Mouse (Mus musculus) cerebellum, postnatal 14 days (tissue): Measurements from ENCODE around the gene Nol12.

Source experiments
- DNase-seq, 2 experiments: peaks; one replicate each; pipeline ENCODE4 v3.0.0; 2021; ENCODE audit warnings: mixed read lengths in 2 of 2

Nol12 gene

DNA sequence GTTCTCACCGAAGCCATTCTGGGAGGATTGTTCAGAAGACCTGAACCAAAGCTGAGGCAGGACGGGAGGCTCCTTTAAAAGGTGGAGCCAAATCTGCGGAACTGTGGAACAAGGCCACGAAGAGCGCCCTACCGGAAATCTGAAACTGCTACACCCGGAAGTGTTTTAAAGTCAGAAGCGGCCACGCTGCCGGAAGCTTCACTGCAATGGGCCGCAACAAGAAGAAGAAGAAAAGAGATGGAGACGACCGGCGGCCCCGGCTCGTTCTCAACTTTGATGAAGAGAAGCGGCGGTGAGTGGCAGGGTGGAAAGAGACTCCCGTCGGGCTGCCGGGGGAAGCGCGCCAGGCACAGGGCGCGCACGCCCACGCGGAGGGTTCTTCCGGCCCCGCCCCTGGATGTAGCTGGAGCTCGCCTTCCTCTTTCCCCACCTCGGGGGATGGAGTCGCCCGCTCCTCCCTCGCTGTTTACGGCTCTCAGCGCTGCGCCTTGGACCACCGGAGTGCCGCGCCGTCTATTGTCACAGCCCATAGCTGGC is at the start of gene Nol12:
Gene Nol12, plus strand, starts transcription at position 150 of the 537 bp plus-strand sequence.
- peak; percentile 90 to 94 for DNase-seq

DNA sequence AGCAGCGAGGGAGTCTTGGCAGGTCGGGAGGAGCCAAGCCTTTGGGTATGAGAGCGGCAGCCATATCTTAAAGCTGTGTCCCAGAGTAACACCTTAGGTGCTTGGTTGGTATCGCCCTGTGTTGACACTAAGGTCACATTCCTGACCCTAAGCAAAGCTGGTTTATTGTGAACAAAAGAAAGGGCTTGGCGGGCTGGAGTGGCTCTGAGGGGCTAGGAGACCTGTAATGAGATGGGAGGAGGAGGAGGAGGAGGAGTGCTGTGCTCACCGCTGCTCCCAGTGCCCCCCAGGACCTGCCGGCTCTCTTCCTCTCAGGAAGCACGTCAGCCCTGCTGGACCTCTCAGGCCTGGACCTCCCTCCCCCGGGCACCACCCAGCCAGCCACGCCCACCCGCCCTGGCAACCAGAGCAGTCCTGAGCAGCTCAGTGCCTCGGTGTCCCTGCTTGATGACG is 45.3 kb upstream of the Nol12 start:
- no peak for DNase-seq

DNA sequence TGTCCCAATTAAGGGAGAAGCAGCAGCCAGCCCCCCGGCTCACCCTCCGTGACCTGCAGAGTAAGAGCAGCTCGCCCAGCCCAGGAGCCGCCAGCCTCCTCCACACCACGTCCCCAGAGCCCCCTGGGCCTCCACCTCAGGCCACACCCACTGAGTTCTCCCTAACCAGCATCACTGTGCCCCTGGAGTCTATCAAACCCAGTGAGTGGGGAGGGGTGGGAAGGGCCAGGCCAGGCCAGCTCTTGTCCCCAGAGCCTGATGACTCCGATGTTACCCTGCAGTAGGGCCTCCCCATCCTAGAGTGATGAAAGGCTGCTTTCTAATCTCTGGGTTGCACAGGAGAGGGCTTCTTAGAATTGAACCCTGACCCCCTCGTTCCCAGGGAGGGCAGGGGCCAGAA is 42.3 kb upstream of the Nol12 start:
- DNase-seq: no peak

DNA sequence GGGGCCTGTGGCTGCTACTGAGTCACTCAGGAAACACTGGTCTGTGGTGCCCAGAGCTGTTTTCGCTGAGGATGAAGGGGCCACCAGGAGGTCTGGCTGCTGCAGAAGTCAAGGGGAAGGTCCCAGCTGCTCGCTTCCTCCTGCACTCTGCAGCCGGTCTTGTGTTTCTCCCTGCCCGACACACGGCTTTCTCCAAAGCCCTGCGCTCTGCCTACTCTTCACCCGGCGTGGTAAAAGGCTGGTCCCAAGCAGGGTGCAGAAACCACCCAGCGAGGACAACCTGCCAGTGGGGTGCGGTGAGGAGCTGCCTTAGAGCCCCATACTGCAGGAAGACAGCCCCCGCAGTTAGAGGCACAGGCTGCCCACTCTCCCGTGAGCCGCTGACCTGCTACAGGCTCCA is 40.0 kb upstream of the Nol12 start:
- no peak for DNase-seq

DNA sequence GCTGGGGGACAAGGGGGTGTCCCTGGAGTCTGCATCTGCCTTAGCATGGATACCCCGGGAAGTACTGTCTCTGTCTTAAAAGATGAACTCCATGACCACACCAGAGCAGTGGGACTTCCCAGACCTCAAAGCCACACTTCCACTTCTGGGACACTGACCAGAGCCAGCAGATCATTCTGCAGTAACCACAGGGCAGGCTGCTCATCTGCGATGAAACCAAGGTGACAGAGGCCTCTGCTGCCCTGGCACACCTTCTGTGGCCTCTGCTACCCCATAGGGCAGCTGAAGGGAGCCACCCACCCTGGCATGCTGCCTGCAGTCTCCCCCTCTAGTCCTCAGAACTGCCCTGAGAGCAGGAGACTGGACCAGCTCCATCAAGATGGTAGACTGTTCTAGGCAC is 39.0 kb upstream of the Nol12 start:
- peak in 1 of 2 experiments; percentile 46 for DNase-seq

DNA sequence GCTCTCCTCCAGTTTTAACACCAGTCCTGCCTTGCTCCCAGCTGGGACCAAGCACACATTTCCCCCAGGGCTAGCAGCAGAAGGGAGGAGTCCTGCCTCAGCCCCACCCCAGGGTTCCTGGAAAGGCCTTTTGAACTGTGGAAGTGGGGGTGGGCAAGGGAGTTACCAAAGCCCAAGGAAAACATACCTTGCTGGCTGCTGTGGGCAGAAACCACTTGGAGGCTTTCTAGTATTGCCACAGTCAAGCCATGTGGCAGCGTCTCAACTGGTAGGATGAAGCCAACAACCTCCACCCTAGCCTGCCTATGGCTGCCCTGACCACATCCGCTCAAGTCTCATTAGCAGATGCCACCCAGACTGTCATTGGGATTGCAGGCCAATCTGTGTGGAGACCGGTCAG is 38.6 kb upstream of the Nol12 start:
- no peak for DNase-seq

DNA sequence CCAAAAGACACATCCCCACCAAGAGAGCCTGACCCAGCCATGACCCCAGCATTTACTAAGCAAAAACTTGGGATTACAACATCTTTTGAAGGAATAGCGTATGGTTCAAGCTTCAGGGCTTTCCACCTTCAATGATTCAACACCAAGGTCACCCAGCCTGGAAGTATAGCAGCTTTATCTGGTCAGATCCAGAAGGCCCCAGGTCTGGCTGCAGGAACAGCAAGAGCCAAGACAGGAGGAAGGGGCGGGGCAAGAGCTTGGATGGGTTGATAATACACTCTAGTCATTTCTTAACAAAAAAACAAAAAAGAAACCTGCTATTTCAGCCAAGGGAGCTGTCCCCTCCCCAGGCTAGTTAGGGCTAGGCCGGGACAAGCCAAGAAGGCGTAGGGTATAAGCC is 37.2 kb upstream of the Nol12 start:
- no peak for DNase-seq

DNA sequence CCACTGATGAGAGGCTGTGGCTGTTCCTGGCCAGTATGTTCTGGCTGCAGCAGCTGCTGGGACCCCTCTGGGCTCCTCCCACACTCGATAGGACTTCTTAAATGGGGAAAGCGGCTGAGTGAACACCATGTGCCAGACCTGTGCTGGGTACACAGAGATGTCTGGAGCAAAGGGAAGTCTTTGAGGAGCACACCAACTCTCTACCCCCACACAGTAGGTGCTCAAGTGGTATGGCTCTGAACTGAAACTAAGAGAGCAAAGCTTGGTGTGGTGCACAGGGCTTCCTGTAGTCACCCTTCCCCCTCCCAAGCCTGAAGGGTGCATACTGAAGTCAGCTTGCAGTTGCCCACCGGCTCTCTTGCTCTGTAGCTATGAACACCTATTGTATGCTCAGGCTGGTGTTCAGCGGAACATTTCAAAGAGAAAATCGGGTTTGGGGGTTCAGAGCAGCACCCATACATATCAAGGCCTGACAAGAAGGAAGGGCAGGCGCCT is 36.2 kb upstream of the Nol12 start:
- DNase-seq: no peak

DNA sequence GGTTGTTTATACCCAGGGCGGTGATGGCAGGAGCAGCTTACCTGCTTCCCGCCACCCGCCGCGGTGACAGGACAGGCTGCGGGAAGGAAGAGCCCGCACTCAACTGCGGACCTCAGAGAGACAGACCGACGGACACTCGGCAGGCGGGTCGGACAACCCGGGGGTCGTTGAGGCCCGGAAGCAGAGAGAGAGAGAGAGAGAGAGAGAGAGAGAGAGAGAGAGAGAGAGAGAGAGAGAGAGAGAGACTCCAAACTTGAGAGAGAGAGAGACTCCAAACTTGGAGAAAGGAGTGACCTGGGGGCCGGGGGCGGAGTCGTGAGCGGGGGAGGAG is 35.4 kb upstream of the Nol12 start, which contains the start of gene Gm49510:
Gene Gm49510, plus strand, starts transcription at position 259 of the 331 bp plus-strand sequence.
- DNase-seq: no peak

DNA sequence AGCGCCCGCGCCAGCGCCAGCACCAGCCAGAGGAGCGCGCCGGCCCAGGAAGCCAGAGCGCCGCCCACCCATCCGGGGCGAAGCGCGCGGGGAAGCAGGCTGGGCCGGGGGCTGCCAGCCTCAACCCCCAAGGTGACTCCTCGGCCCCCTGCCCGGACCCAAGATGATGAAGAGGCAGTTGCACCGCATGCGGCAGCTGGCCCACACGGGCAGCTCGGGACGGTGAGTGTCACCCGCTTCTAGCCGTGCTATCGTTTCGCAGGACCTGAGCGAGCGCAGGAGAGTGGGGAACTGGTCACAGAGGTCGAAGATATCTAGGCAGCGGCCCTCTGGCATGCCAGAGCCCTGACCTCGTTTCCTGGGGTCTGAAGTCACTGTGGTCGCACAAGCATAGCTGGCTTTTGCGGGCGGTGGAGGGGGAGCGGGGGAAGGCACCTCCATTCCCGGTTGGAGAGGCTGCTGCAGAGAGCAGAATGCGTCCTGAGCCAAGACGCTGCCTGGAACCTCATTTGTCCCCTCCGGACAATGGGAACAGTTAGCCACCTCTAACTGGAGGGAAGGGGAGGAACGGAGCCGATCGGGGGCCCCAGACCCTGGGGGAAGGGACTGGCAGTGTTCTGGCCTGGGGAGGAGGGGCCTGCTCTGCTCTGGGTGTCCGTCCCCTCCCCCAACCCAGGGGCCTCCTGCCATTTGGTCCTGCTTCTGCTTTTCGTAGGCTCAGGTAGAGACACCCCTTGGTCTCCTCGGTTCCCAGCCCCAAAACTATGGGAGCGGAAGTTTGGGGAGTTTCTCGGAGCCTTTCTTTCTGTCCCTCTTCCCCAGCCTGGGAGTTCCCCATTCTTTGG is 34.8 kb upstream of the Nol12 start, which contains the start of gene Sh3bp1:
Gene Sh3bp1, plus strand, starts transcription at position 29 of the 845 bp plus-strand sequence.
- DNase-seq: peak; percentile 48 to 53

DNA sequence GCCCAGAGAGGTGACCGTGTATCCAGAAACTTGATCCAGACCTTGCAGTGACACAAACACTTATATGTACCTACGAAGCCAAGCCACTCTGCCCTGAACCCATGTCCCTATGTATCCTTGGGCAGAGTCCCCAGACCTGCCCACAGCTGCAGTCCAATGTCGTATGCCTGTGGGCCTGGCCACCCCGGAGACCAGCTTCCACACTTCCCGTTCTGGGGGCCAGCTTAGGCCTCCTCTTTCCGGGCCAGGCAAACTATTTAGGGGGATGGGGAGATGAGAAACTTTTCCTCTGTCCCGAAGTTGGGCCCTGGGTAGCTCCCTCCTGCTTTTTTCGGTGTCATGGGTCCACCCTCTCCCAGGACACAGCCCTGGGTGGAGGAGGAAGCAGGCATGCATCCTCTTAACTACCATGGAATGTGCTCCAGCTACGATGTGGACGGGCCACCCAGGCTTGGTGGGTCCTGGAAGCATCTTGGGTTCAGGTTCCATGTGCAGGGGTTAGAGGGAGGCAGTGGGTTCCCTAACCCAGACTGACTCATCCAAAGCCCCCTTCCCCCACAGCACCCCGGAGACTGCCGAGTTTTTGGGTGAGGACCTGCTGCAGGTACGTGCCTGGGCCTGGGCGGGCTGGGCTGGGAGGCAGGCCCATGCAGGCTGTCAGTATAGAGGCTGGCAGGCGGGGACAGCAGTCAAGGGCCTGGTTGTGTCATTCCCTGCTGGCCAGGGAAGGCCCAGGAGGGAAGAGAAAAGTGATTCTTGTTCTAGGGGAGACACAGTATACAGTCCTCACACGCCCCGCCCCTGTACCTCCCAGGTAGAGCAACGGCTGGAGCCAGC is 33.9 kb upstream of the Nol12 start:
- no peak for DNase-seq

DNA sequence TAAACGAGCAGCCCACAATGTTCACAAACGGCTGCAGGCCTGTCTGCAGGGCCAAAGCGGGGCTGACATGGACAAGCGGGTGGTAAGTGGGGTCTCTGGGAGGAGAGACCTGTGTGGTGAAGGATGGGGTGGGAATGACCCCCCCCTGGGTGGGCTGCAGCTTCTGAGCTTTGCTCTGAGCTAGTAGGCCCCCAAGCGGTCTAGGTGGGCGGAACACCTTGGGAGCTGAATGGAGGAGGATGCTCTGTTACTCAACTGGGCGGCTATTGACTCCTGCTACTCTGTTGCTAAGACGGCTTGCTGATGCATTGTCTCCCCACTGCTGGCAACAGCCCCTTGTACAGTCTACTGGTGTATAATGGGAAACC is 33.3 kb upstream of the Nol12 start:
- no peak for DNase-seq

DNA sequence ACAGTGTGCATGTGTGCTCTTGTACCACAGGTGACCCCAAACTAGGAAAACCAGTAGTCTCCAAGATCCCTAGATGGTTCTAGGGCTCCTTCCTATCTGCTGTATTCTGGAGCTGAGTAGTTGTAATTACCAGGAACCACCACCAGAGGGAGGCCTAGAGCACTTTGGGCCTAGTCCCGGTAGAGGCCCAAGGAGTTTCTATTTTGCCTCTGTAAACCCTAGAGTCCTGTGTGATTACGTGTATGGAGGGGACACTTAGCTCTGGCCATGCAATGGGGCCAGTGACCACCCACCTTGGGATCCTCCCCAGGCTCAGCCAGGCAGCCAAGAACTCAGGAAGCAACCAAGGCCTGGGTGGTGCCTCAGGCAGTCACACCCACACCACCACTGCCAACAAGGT is 31.5 kb upstream of the Nol12 start:
- peak; percentile 93 to 95 for DNase-seq

DNA sequence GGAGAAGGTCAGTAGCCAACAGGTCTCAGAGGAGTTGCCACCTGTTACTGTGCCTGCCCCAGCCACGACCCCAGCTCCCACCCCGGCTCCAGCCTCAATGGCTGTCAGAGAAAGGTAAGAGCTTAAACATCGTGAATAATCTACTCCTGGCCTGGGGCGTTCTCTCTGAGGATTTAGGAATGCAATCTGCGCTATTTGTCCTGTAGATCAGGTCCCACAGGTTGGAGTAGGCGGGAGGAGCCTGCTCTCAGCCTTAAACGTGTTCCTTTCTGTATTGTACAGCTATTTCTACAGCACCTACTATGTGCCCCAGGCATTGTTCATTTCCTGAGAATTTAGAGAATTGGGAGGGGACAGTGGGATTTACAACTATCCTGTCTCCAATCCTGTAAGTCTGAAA is 26.3 kb upstream of the Nol12 start:
- DNase-seq: no peak

DNA sequence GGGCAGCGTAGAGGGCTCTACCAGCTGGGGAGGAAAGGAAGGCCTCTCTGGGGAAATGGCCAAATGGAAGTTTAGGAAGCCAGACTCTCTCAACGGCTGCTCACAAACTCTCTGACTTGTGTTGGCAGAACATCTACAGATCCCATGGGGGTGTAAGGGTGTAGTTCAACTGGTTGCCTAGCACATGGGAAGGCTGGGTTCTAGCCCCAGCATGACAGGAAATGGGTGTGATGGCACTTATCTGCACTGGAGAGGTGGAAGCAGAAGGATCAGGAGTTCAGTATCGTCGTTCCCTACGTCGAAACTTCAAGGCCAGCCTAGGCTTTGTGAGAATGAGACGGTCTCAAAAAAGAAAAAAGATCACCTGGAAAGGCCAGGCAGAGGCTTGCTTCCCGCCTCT is 25.8 kb upstream of the Nol12 start:
- no peak for DNase-seq

DNA sequence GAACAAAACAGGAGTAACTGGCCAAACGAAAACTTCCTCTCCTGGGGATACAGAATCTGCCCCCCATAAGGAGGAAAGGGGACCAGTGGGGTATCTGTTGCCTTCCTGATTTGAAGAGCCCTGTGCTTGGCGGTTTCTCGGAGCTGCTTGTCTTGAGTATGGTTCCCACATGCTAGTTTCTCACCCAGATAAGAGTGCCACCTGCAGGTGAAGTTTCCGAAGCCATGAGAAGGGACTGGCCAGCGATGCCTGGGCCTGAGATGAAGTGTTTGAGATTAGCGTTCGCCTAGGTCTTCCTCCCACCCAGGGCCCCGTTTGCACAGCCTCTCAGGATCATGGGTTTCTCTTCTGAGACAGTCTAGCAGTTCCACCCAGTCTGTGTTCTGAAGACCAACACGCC is 22.7 kb upstream of the Nol12 start:
- DNase-seq: peak; percentile 77 to 86

DNA sequence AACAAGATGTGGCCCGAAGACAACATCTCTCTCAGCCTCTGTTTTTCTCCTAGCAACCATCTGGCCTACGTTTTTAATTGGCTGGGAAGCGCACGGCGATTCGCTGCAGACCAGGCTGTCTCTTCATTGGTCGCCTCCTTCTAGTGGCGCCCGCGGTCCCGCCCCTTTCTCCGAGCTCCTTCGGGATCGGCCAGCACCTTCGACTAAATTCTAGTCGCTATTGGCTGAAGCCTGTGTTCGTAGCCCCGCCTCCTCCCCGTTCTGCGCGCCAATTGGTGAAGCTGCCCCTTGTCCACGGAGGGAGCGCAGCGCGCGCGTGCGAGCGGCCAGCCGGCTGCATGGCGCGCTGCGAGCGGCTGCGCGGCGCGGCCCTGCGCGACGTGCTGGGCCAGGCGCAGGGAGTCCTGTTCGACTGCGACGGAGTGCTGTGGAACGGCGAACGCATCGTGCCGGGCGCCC is 21.1 kb upstream of the Nol12 start, which contains the start of gene Pdxp:
Gene Pdxp, plus strand, starts transcription at position 288 of the 459 bp plus-strand sequence.
- DNase-seq: peak; percentile 99

DNA sequence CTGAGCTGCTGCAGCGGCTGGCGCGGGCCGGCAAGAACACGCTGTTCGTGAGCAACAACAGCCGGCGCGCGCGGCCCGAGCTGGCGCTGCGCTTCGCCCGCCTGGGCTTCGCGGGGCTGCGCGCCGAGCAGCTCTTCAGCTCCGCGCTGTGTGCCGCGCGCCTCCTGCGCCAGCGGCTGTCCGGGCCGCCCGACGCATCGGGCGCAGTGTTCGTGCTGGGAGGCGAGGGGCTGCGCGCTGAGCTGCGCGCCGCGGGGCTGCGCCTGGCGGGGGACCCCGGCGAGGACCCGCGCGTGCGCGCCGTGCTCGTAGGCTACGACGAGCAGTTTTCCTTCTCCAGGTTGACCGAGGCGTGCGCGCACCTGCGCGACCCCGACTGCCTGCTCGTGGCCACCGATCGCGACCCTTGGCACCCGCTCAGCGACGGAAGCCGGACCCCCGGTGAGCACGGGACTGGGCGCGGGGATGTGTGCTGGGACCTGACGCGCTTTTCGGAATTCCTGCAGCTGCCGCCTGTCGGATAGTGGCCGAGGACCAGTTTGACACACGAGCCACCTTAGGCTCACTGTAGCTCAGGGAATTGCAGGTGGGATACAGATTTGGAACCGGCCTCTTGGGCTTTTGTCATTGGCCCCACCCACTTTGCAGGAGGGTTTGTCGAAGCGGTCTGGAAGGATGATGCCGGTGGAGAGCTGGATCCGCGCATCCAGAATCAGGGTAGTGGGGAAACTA is 20.5 kb upstream of the Nol12 start:
- peak; percentile 83 to 84 for DNase-seq

DNA sequence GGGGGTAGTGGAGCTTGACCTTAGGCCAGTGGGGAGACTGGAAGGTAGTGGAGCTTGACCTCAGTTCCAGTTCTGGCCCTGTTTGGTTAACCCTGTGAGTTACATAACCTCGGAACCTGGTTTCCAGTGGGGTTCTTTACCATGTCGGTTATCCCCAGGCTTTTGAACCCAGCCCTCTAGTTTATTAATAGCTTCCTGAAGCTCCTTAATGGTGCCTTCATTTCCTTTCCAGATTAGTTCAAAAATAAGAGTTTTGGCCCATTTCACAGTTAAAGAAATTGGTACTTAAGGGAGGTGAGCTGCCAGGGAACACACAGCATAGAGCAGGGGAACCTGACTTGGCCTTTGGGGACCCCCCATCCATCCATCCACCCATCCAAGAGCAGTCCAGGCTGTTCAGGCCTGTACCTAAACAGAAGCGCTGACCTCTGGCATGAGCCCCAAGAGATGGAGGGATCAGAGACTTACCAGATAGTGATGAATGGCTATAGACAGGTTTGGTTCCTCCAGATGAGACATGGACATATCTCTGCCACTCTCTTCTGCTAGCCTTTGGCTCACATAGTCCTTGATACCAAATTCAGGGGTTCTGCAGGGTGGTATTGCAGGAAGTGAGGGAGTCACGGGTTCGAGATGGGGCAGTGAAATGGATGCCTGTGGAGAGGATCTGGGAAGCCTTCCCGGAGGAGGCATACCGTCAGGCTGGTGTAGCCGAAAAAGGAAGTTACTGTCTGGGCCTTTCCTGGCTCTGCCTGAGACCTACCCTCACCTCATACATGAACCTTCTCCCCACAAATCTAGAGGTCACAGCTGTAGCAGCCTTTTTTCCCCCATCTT is 19.7 kb upstream of the Nol12 start:
- DNase-seq: no peak

DNA sequence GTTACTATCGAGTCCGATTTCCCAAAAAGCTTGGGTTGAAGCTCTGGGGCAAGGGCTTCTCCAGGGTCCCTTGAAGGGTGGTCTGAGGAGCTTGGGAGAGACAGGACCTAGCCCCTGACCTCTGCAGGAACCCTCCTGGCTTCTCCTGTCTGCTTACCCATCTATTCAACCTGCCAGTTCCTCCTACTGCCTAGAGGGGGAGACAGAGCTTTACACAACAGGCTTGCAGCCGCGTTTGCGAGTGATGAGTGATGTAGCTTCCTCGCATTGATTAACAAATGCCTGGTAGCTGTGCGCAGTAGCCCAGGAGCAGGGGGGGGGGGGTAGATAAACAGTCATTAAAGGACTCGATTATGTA is 19.1 kb upstream of the Nol12 start:
- DNase-seq: peak; percentile 81 to 82

DNA sequence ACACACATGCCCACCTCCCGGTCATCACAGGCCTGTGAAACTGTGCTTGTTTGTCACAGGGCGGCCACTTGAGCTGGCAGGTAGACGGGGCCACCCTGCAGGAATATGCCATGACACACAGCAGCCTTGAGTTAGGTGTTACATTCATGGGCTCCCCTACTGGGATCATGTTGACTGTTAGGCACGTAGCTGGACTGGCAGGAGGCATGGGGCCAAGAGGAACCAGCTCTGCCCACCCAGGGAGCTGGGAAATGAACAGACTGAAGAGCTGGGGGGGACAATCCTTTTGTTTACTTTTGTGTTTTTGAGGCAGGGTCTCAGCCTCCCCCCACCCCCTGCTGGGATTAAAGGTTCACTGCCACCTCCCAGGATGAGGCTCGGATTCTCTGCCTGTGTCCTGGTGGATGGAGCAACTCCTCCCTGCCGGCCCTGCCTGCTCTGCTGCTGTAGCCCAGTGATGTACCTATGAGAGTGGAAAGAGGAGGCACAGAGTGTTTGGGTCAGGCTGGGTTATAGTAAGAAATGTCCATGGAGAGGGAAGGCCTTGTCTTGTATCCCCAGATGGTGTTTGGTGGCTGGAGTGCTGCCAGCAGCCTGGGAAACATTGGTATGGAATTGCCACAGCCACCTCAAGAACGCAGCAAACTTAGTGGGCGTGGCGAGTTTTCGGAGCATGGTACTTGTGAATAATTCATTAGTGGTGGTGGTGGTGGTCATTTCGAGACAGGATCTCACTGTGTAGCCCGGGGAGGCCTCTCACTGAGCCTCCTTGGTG is 18.5 kb upstream of the Nol12 start:
- DNase-seq: peak; percentile 67 to 74
